Mouse (Mus musculus) ES-E14 (cell line): Measurements from ENCODE around the gene Zfp949. TPM values are rescaled to one million over a fixed set of nuclear protein-coding genes. Genes with fewer than 3 reads are reported as not detected.

Source experiments
- DNase-seq: peaks from one replicate; pipeline ENCODE4 v3.0.0-alpha.2; 2013; ENCODE audit warnings: low read depth, low spot score
- H3K27ac ChIP-seq: 2 replicates; pipeline ENCODE4 v1.5.1; 2012; ENCODE audit warnings: low read depth, mild to moderate bottlenecking, low read length, moderate library complexity, mixed read lengths; ENCODE audit not compliant: poor library complexity, insufficient read depth, severe bottlenecking
- H3K36me3 ChIP-seq: 2 replicates; pipeline ENCODE4 v1.6.1; 2012; ENCODE audit warnings: mild to moderate bottlenecking, low read length, moderate library complexity, mixed read lengths; ENCODE audit not compliant: control insufficient read depth, poor library complexity, insufficient read depth, severe bottlenecking
- H3K4me1 ChIP-seq, 2 experiments: fragments of 150-350 bp in 1 of 2; sonication (generic) in 1 of 2; 2 replicates each; pipeline ENCODE4 v1.6.1; 2012; ENCODE audit warnings: low read length in 2 of 2, mild to moderate bottlenecking in 1 of 2, mixed read lengths in 1 of 2; ENCODE audit not compliant: control insufficient read depth in 2 of 2, insufficient read depth in 2 of 2, poor library complexity in 1 of 2
- H3K4me3 ChIP-seq, 2 experiments: fragments of 150-350 bp in 1 of 2; sonication (generic) in 1 of 2; 2 replicates each; pipeline ENCODE4 v1.5.1; 2012; ENCODE audit warnings: low read length in 2 of 2, low read depth in 1 of 2, mild to moderate bottlenecking in 1 of 2, mixed read lengths in 1 of 2; ENCODE audit not compliant: insufficient read depth in 1 of 2, poor library complexity in 1 of 2, severe bottlenecking in 1 of 2
- H3K9ac ChIP-seq: 2 replicates; pipeline ENCODE4 v1.6.1; 2012; ENCODE audit warnings: low read depth, mild to moderate bottlenecking, low read length, mixed read lengths; ENCODE audit not compliant: poor library complexity, insufficient read depth, severe bottlenecking
- H3K9me3 ChIP-seq: fragments of 150-350 bp; sonication (generic); 2 replicates; pipeline ENCODE4 v1.6.1; 2012; ENCODE audit warnings: low read depth, mild to moderate bottlenecking, low read length; ENCODE audit not compliant: control insufficient read depth, insufficient read depth
- CHD2 ChIP-seq: IDR thresholded peaks from 2 replicates; pipeline ENCODE4 v1.6.1; 2014; ENCODE audit warnings: mild to moderate bottlenecking, low read depth, low read length, inconsistent platforms
- HCFC1 ChIP-seq: IDR thresholded peaks from 2 replicates; pipeline ENCODE4 v1.6.1; 2012; ENCODE audit warnings: low read length, inconsistent platforms, borderline replicate concordance; ENCODE audit not compliant: insufficient read depth
- MAFK ChIP-seq: IDR thresholded peaks from 2 replicates; pipeline ENCODE4 v1.6.1; 2014; ENCODE audit warnings: mild to moderate bottlenecking, low read depth, low read length, inconsistent platforms; ENCODE audit not compliant: insufficient read depth
- ZC3H11A ChIP-seq: IDR thresholded peaks from 2 replicates; pipeline ENCODE4 v1.6.1; 2012; ENCODE audit warnings: low read depth, mild to moderate bottlenecking, inconsistent platforms, low read length, borderline replicate concordance
- ZNF384 ChIP-seq: IDR thresholded peaks from 2 replicates; pipeline ENCODE4 v1.6.1; 2012; ENCODE audit warnings: low read depth, low read length, inconsistent platforms
- in situ Hi-C, 2 experiments: fragments of 600-800 bp; cut with MboI; formaldehyde crosslinking; loops; one replicate each; pipeline ENCODE4 v1.15.1; 2025; ENCODE audit warnings: low sequenced_read_pairs in 2 of 2, inconsistent platforms in 1 of 2; ENCODE audit not compliant: unreplicated experiment in 2 of 2
- total RNA-seq: library from RNA; depleted of rRNA; stranded (reverse); fragments of 300-350 nt; gene quantifications from 2 replicates; pipeline ENCODE4 v1.2.3, GENCODE M21; 2012

Gene Zfp949
- total RNA-seq, 1 experiment, result 7.1 TPM

DNA sequence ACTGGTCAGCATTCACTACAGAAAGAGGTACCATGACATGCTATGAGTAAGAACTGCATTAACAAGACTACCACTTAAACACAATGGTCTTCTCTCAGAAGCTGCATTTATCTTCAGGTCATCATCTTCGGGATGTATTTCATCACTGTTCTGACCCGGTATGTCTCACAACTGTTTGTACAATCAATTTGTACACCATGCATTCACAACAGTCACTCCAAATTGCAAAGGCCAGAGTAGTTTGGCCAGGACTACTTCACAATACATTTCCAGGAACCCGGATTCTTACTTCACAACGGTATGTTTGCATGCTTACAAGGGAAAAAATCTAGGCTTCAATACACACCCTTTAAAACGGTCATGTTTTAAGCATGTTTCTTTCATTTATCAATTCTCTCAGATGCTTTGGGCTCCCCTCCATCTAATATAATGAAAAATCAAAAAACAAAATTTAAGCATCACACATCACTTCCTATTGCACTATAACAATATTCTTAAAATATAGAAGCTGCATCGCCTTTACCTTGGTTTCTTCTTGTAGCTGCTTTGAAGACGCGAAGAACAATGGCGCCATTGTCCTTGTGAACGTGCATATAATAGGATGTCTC lies 25.8 kb upstream of the Zfp949 start:
- TF ChIP-seq ZC3H11A (no peak), CHD2 (no peak), MAFK (no peak), ZNF384 (no peak), HCFC1 (no peak)
- in situ Hi-C loops, result no loop called here
- peaks cover 0 to 6% of the 10 kb centered on the region in 2 experiments; a peak in 1 of 4 replicates for H3K4me1 ChIP-seq
- H3K9ac ChIP-seq, result peak overlapping the region; percentile 95
- H3K9me3 ChIP-seq, result no peaks in the 10 kb centered on the region
- H3K36me3 ChIP-seq, result peaks cover 17% of the 10 kb centered on the region
- no peak for DNase-seq
- peak overlapping the region; percentile 93 for H3K27ac ChIP-seq
- H3K4me3 ChIP-seq, result peak overlapping the region; percentile 79

DNA sequence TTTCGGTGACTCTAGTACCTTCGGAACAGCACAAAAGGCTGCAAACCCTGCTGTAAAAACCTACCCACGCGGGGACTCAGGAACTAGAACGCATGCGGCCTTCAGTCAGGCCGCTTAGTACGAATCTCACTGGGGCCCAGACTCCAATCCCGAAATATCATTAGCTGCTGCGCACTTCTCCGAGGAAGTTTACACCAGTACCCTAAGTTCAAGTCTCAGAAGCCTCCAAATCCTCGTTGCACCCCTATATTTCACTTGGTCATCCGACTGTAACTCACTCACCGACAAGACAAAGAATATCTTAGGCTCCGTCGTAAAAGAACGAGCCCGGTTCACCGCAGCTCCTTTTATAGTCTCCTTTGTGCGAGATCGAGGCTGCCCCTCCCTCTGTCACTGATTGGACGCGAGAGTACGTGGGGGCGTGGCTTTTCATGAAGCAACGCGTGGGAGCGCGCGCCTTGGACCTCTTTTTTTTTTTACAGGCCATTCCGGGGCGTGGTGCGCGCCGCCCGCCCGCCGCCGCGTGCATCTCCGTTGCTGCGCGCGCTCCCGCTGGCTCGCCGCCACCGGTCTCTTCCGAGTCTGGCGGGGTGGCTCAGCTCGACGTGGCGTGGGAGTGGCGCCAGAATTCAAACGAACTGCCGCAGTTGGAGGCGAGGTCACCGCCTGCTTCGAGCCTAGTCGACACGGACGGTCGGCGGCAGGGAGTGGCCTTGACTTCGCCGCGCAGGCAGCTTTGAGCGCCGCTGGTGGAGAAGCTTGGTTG lies 25.1 kb upstream of the Zfp949 start:
- Histone ChIP-seq H3K27ac (peak overlapping the region; percentile 93), H3K4me3 (peak overlapping the region; percentile 79), H3K9me3 (no peaks in the 10 kb centered on the region), H3K4me1 (peaks cover 0 to 6% of the 10 kb centered on the region in 2 experiments; a peak in 1 of 4 replicates), H3K9ac (peak overlapping the region; percentile 95), H3K36me3 (peaks cover 17% of the 10 kb centered on the region)
- TF ChIP-seq ZC3H11A, result no peak
- TF ChIP-seq CHD2, result peak; percentile 53; the same call in 1 of the 2 replicates
- TF ChIP-seq ZNF384, result peak; percentile 99
- TF ChIP-seq MAFK, result no peak
- TF ChIP-seq HCFC1, result peak; percentile 67; the same call in 1 of the 2 replicates
- peak; percentile 95 for DNase-seq
- in situ Hi-C loops, result no loop called here

DNA sequence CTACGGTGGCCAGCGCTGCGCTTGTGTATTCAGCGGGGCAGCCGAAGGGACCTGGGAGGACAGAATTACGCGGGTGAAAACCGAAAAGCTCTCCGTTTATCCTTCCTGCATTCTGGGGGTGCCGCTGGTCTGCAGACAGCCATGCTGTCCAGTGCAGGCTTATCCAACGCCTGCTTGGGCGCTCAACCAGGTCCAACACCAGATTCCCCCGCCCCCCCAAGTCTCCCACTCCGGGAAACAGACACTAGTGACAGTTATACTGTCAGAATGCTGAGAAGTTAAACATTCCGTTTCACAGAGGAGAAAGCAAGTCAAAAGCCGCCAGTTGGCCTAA lies 24.5 kb upstream of the Zfp949 start:
- H3K36me3 ChIP-seq, result peaks cover 17% of the 10 kb centered on the region
- in situ Hi-C loops, result no loop called here
- peaks cover 0 to 6% of the 10 kb centered on the region in 2 experiments; a peak in 1 of 4 replicates for H3K4me1 ChIP-seq
- TF ChIP-seq ZNF384 (no peak), ZC3H11A (no peak), MAFK (no peak), CHD2 (no peak), HCFC1 (no peak)
- H3K9me3 ChIP-seq, result no peaks in the 10 kb centered on the region
- H3K9ac ChIP-seq, result peak overlapping the region; percentile 95
- peak overlapping the region; percentile 67 to 75 for H3K4me3 ChIP-seq
- peak overlapping the region; percentile 78 for H3K27ac ChIP-seq
- DNase-seq, result no peak

DNA sequence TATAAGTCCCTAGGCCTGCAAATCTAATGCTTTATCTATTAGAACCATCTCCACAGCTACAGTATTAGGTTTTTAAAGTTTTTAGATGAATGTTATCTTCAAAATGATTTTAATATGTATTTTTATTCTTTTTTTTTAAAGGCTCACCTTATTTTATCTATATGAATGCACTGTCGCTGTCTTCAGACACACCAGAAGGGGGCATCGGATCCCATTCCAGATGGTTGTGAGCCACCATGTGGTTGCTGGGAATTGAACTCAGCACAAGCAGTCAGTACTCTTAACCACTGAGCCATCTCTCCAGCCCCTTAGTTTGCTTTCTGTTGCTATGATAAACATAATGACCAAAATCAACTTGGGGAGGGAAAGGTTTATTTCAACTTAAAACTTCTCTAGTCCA lies 23.5 kb upstream of the Zfp949 start:
- no peak overlapping the region for H3K27ac ChIP-seq
- H3K9me3 ChIP-seq, result no peaks in the 10 kb centered on the region
- in situ Hi-C loops, result no loop called here
- no peak overlapping the region for H3K4me3 ChIP-seq
- DNase-seq, result no peak
- no peak overlapping the region for H3K9ac ChIP-seq
- H3K36me3 ChIP-seq, result peaks cover 17% of the 10 kb centered on the region
- peaks cover 0 to 6% of the 10 kb centered on the region in 2 experiments; a peak in 1 of 4 replicates for H3K4me1 ChIP-seq
- TF ChIP-seq CHD2, result no peak
- no peak for TF ChIP-seq ZNF384
- no peak for TF ChIP-seq MAFK
- TF ChIP-seq HCFC1, result no peak
- no peak for TF ChIP-seq ZC3H11A
